Mouse (Mus musculus) left cerebral cortex, adult 18-20 months (tissue): Measurements from ENCODE around the gene Ctu1. TPM values are rescaled to one million over a fixed set of nuclear protein-coding genes. Genes with fewer than 3 reads are reported as not detected.
"Not testable (repeated sequence)": the region's sequence is repeated elsewhere in the genome, so short reads cannot be mapped to it uniquely, and the experiment has no call there.

Source experiments
- DNase-seq, 2 experiments: peaks; one replicate each; pipeline ENCODE4 v3.0.0; 2021 to 2022; ENCODE audit warnings: low spot score in 2 of 2, mixed read lengths in 1 of 2
- total RNA-seq, 2 experiments: library from RNA; stranded (reverse); gene quantifications; 2 replicates each; pipeline ENCODE4 v1.2.3; 2021

The Ctu1 gene
- total RNA-seq, 2 experiments from 2014 or later = 9.0 to 9.5 TPM

GRCm38 (mm10) chr7:43675091-43675490 is 3.3 kb downstream of the Ctu1 start:
- no peak for DNase-seq

GRCm38 (mm10) chr7:43678517-43678916 is 6.7 kb downstream of the Ctu1 start:
- DNase-seq = peak; percentile 42 to 63

GRCm38 (mm10) chr7:43680960-43681359 is 9.1 kb downstream of the Ctu1 start:
- peak; percentile 57 to 61 for DNase-seq

DNA sequence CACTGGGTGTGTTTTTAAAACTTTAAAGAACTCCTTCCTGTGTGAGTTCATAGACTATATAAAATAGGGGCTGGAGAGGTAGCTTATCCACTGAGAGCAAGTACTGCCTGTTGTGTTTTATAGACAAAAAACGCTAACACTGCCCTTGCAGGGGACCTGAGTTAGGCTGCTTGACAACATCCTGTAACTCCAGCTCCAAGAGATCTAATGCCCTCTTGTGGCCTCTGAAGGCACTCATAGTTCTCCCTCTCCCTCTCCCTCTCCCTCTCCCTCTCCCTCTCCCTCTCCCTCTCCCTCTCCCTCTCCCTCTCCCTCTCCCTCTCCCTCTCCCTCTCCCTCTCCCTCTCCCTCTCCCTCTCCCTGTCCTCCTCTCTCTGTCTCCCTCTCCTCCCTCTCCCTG is 10.7 kb downstream of the Ctu1 start:
- not testable (repeated sequence) for DNase-seq

DNA sequence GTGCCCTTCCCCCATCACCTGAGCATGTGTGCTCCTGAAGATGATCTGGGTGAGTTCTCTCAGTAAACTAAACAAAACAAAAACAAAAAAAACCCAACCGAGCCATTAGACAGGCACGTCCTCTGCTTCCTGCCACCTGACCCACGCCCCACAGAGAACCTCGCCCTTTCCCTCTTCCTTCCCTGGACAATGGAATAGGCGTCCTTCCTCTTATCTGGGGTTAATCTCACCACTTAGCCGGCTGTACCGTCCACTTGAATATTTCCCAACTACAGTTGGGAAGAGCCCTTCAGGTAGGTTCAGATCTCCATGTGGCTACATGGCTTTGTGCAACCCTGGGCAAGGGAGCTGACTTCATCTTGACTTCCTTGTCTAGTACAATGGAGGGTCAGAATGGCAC is 13.3 kb downstream of the Ctu1 start:
- no peak for DNase-seq

DNA sequence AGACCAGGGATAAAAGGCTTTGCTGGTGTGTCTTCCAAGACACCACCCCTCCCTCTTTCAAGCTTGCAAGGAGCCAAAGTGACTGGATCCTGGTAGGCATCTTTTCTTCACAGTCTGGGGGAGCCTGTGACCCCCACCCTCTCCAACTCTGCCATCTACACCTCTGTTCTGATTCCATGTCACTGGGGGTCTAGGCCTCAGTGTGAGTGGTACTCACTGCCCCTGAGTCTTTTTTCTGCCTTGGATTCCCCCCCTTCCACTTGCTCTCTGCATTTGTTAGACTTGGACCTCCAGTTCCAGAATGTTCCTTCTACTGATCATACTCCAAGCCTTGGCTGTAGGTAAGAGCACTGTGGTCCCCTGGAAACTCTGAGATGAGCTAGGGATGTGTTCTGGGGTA is 18.3 kb downstream of the Ctu1 start, which contains the start of gene Klk14:
Gene Klk14, plus strand, starts transcription at position 301 of the 400 bp plus-strand sequence.
- DNase-seq = no peak

DNA sequence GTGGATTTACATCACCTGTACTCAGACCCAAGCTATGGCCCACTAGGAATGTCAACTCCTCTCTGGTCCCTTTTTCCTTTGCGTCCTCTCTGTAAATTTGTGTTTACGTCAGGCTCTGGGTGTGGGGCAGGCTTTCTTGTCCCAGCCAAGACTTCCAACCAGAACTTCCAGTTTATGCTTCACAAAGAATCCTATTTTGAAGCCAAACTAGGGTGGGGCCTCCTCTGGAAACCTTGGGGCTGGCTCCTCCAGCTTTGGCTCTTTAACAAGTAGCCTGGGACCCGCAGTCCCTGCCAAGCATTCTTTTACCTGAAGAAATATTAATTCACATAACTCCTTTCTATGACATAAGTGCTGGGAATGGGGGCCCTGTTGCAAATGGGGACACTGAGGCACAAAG is 38.2 kb downstream of the Ctu1 start:
- DNase-seq = no peak

GRCm38 (mm10) chr7:43712267-43712666 is 40.5 kb downstream of the Ctu1 start, which contains the start of gene Klk13:
TSS of gene Klk13 (plus strand) at chr7:43712567.
- DNase-seq = no peak

DNA sequence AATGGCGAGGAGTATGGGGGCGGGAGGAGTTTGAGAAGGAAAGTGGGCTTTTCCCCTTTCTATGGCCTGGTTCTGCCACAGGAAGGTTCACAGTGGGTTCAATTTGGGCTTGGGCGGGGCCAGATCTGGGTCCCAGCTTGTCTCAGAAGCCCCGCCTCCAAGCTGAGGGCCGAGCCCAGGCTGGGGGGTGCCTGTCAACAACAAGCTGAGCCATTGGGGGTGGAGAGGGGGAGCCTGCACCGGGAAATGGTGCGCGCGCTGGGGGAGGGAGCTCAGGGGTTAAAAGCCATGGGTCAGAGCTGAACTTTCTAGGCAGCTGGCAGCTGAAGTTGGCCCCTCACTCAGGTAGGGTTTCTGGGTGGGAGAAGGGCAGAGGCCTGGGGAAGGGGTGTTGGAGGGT is 41.1 kb downstream of the Ctu1 start:
- no peak for DNase-seq

DNA sequence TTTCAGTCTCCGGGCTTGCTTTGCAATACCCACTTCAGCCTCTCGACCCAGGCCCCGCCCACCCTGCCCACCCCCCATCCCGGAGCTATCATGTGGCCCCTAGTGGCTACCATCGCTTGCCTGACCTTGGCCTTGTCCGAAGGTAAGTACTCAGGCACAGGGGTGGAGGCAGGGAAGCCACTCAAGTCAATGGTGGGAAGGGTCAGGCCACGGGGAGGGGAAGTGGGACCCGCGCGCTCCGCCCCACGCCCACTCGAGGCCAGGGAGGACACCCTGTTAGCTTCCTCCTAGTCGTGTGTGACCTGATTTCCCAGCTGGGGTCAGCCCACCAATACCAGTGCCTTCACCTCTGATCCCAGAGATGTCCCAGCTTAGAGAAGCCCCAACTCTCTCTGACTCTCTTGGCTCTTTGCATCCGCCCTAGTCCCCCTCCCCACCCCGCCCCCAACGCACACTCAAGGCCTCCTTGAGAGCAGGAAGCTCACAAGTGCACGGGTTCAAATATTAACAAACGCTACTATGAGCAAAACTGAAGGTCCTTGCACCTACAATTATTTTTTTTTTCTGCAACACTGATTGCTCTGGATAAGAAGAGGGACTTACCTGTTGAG is 42.0 kb downstream of the Ctu1 start:
- DNase-seq = no peak

Other genes starting within 250 kb of the Ctu1 start
- not detected for gene Lim2, start 244.3 kb upstream of the Ctu1 start, total RNA-seq
- gene Nkg7, start 234.9 kb upstream of the Ctu1 start, total RNA-seq = not detected
- not detected for gene Cldnd2, start 231.2 kb upstream of the Ctu1 start, total RNA-seq
- gene Etfb, start 227.9 kb upstream of the Ctu1 start, total RNA-seq = 10 to 100 TPM; 59.0 to 64.5 TPM
- gene Gm45233, start 227.9 kb upstream of the Ctu1 start, total RNA-seq = under 1 TPM in 1 of 2 experiments, not detected in 1; 0.81 TPM
- 1 to 10 TPM; 1.2 to 2.5 TPM for gene Vsig10l, start 208.9 kb upstream of the Ctu1 start, total RNA-seq
- gene Iglon5, start 181.9 kb upstream of the Ctu1 start, total RNA-seq = 10 to 100 TPM; 20.6 to 24.9 TPM
- gene 4931406B18Rik, start 166.1 kb upstream of the Ctu1 start, total RNA-seq = not detected
- gene Cd33, start 127.6 kb upstream of the Ctu1 start, total RNA-seq = 1 to 10 TPM; 3.9 to 4.8 TPM
- 1 to 10 TPM; 5.2 to 6.0 TPM for gene Zfp658, start 109.8 kb upstream of the Ctu1 start, total RNA-seq
- gene Zfp719, start 92.4 kb upstream of the Ctu1 start, total RNA-seq = 10 to 100 TPM; 16.3 to 20.9 TPM
- gene Zfp819, start 64.8 kb upstream of the Ctu1 start, total RNA-seq = under 1 TPM in 1 of 2 experiments, not detected in 1; 0.26 TPM
- not detected for gene Ceacam18, start 37.3 kb upstream of the Ctu1 start, total RNA-seq
- gene Siglece, start 11.9 kb upstream of the Ctu1 start, total RNA-seq = under 1 TPM; 0.82 to 0.91 TPM
- not detected for gene Klk14, start 18.4 kb downstream of the Ctu1 start, total RNA-seq
- not detected for gene Klk13, start 40.6 kb downstream of the Ctu1 start, total RNA-seq
- gene Klk12, start 96.9 kb downstream of the Ctu1 start, total RNA-seq = not detected
- gene Klk11, start 102.6 kb downstream of the Ctu1 start, total RNA-seq = not detected
- gene Klk10, start 109.0 kb downstream of the Ctu1 start, total RNA-seq = not detected
- gene Klk9, start 119.9 kb downstream of the Ctu1 start, total RNA-seq = not detected
- 1 to 10 TPM; 3.2 to 3.7 TPM for gene Klk8, start 125.6 kb downstream of the Ctu1 start, total RNA-seq
- not detected for gene Klk7, start 139.3 kb downstream of the Ctu1 start, total RNA-seq
- gene Klk6, start 152.5 kb downstream of the Ctu1 start, total RNA-seq = 1 to 10 TPM; 1.6 to 1.9 TPM
- gene Klk5, start 170.0 kb downstream of the Ctu1 start, total RNA-seq = not detected
- gene Klk4, start 209.1 kb downstream of the Ctu1 start, total RNA-seq = not detected